Mouse (Mus musculus): ENCODE data around the gene Cib4.
A peak's percentile ranks its signal among the peaks of the same experiment; 100 is the strongest.

The Cib4 gene

GRCm38 (mm10) chr5:30571820-30572219 is 26.2 kb upstream of the Cib4 start:
- peak in 1 of 2 experiments; percentile 10 for DNase-seq

DNA sequence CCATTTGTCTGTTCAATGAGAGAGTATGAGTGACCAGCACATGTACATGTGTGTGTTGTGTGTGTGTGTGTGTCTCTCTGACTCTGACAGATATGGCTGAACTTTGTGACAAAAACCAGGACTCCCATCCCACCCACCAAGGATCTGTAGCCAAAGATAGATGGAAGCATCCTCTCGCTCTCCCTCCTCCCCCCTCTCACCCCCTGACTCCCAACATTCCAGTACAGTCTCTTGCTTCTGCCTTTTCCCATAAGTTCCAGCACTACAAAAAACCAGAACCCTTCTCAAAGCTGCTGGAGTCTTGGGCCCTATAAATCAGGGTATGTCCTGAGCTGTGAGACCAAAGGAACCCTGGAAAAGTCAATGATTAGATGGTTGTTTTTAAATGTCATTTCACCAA is 22.8 kb upstream of the Cib4 start:
- DNase-seq: no peak

GRCm38 (mm10) chr5:30559986-30560493 is 14.4 kb upstream of the Cib4 start:
- DNase-seq: no peak

DNA sequence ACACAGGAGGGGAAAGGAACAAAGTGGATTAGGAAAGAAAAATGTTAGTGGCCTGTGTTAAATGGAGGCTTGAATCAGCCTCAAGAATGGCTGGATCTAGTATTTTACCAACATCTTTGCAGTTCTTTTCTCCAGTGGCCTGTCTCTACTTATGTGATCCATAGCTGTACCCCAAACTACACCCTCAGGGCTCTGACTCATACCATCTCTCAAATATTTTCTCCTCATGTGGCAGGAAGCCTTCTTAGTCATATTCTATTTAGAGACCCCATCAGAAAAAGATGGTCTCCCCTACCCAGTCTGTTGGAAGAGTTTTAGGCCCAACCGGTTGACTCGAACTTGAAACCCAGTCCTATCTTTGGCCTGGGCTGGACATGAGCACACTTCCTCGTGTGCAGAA is 13.8 kb upstream of the Cib4 start:
- DNase-seq: no peak

GRCm38 (mm10) chr5:30556284-30556683 is 10.6 kb upstream of the Cib4 start:
- no peak for DNase-seq

- DNase-seq: no peak
These were observed 9.3 kb upstream of the Cib4 start for GRCm38 (mm10) chr5:30554981-30555380.

DNA sequence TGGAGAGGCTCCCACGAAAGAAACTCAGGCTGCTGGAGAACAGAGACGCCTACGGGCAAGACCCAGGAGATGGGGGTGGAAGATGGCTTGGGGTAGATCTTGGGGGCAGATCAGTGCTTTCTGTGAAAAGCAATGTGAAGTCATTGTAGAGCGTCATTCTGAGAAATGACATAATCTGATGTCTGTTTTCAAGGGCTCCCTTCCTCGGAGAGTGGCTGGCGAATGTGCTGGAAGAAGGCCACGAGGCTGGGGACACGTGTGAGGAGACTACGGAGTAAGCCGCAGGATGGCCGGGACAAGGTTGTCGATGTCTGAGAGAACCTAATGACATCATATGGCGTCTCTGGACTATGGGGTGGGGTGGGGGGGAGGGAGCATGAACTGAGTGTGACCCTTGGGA is 8.3 kb upstream of the Cib4 start:
- no peak for DNase-seq

- no peak for DNase-seq
These were observed 6.4 kb upstream of the Cib4 start for GRCm38 (mm10) chr5:30552006-30552405.

DNA sequence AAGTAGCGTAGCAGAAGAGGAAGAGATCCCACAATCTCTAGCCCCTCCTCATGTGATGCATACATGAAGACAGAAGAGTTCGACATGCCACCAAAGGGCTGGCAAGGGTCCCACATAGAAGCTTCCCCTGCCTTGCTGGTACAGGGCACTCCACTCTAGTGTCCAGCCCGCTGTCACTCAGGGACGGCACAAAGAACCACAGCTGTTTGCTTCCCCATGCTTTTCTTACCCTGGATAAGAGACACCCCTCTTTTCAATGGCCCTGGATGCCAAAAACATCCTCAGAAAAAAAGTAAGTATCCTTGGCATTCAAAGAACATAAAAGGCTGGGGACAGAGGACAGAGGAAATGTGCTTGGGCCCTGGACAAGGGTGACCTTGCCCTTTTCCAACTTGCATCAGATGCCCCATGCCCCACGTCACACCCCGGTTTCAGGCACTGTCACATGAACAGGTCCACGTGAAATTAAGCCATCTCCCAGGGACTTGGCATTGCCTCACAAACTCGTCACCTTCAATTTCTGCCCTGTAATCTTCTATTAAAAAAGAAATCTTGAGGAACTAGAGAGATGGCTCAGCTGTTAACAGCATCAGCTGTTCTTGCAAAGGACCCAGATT is 5.5 kb upstream of the Cib4 start:
- peak in 1 of 2 experiments; percentile 32 for DNase-seq

- peak; percentile 72 to 82 for DNase-seq
These were observed 4.8 kb upstream of the Cib4 start for GRCm38 (mm10) chr5:30550334-30551021.

- no peak for DNase-seq
These were observed 3.0 kb upstream of the Cib4 start for GRCm38 (mm10) chr5:30548681-30549080.

DNA sequence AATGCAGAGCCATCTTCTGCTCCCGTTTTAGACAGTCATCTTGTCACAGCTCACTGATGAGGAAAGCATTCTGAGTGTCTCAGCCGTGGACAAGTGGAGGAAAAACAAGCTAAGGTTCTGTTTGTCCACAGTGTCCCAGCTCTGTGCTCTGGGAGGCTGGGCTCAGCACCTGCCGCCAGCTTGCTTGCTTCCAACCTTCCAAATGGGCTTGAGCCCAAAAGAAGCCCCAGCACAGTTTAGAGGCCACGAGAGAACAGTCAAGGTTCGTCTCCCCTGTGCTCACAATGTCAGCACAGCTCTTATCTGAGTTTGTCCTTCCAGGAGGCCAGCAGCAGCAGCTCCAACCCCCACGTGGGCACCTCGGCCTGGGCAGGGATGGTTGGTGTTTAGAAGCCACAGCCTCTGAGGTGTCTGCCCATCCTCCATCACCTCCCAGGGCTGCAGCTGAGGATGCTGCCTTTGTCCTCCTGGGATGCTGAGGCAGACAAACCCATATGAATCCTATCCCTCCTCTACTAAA is 9.5 kb downstream of the Cib4 start:
- no peak for DNase-seq

DNA sequence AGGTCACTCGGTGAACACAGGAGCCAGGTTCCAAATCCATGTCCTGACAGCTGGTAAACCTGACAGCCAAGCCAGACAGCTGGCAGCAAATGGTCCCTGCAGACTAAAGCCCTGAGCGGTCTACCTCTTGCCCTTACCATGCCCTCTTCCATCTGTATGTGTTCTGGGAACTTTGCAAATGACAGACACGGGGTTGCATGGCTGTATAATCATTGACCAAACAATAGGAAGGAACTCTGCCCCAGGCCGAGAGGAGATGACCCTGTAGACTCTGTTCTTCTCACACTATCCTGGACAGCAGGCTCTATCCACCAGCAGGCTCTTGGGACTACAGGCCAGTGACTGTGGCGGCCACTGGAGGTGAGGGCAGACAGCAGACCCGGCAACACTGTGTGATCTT is 11.0 kb downstream of the Cib4 start:
- DNase-seq: no peak

DNA sequence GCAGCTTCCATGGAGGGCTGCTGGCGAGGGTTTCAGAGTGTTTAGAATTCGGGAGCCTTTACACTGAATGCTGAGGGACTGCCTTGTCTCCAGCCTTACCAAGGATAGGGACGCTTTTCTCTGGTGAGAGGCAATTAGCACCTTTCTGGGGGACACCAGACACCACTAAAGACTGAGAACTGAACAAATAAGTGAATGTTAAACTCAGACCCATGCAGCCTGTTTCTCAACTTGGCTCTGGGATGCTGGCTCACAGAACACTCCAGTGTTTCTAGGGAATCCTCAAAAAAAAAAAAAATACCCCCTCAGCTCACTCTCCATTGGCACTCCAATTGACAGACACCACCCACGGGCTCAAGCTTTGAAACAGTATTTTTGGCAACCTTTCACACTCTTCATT is 16.7 kb downstream of the Cib4 start:
- DNase-seq: no peak

DNA sequence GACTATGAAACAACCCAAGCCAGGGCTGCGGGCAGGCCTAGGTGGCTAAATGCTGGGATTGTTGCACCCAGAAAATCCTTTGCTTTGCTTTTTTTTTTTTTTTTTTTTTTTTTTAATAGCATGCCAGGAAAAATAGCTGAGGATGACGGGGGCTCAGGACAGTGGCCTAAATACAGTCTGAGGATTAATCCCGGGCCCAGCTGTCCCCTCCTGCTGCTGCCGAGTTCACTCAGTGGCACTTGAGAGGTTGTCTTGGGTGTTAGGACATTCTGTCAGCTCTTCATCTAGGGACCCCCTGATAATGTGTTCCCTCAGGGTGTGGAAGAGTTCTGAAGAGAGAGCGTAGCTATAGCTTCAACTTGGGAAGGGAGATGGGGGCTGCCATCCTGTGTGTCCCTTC is 18.5 kb downstream of the Cib4 start:
- no peak for DNase-seq

DNA sequence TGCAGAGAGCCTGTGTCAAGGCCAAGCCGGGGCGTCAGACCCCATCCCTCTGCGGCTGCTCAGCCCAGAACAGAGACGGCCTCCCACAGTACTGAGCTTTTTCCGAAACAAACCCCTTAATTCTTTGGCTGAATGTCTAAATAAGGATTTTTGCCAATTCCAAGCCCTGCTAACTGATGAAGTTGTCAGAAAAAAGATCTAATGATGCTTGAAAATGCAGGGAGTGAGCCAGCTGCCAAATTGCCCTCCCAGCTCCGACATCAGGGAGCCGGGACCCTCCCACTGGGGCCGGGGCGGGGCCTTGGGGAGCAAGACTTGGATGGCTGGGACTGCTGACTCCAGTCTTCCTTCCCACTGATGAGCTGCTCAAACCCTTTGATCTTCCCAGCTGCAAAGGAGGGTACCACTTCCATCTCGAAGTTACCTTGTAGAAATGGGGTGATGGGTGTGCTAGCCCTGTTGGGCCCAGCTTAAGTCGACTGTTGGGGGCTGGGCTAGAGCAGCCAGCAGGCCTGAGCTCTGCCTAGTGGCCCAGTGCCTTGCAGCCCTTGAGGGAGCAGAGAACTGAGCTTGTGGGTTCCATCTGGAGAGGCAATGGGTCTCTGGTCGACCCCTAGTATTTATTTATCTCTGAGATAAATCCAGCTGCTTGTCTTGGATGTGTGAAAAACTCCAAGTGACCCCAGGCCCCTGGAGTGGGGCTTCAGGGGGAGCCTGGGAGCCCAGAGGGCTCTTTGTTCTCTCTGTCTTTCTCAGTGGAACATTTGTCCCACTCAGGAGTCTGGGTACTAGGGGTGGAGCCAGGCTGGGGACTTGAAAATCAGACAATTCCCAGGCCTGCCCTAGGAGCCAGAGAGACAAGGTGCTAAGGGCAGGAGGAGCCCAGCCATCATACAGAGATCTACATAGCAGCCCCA is 19.5 kb downstream of the Cib4 start:
- DNase-seq: peak; percentile 49 to 71

DNA sequence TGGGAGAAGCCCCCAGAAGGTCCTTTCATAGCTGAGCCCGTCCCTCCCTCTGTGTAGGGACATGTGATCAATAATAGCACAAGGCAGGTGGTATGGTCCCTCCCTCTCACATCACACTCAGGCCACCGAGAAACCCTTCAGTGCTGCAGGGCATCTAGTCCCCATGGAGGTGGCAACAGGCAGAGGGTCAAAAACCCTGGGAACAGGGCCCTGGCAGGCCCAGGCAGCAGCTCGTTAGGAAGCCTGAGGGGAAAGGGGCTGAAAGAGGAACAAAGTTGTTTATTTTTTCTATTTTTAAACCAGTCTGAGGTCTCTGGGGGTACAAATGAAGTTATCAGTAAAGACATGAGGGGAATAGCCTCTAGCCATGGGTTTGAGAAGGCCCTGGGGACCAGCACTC is 21.4 kb downstream of the Cib4 start:
- no peak for DNase-seq

- DNase-seq: no peak
These were observed 22.5 kb downstream of the Cib4 start for GRCm38 (mm10) chr5:30523131-30523530.

DNA sequence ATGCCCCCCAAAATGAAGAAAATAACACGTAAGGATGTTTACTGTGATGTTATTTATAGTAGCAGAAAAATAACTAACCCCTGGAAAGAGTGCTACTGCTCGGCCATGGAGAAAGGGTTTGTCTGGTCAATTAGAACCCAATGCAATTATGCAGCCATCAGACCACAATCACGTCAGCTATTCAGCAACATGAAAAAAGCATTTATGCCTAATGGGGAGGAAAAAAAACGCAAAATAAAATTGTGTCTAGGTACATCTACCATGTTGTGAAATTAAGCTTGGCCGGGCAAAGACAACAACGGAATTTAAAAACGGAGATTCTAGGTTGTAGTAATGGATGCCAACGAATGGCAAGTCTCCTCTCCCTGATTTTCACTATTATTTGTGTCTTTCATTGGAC is 23.2 kb downstream of the Cib4 start:
- no peak for DNase-seq

GRCm38 (mm10) chr5:30520214-30520732 is 25.4 kb downstream of the Cib4 start:
- peak in 1 of 2 experiments; percentile 30 for DNase-seq

DNA sequence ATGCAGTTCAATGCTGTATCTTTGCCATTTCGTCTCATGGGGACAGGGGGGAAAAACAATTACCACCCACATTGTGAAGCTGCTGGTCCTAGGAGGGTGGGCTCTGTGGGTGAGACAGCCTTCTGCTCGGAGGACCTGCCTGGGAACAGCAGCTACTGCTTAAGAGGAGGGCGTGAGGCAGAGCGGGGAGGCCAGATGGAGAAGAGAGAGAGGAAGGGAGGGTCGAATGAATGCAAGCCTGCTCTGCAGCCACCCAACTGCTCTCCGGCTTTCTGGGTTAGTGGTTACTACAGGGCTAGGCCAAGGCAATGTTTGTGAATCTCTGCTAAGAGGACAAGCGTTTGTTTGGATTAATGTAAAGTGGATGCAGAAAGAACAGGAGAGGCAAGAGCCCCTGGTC is 26.1 kb downstream of the Cib4 start:
- DNase-seq: peak; percentile 55 to 66

- no peak for DNase-seq
These were observed 27.1 kb downstream of the Cib4 start for GRCm38 (mm10) chr5:30518547-30518946.

- peak; percentile 33 to 35 for DNase-seq
These were observed 27.5 kb downstream of the Cib4 start for GRCm38 (mm10) chr5:30518108-30518507.
